Mouse (Mus musculus) left cerebral cortex, postnatal 36 days (tissue): ENCODE measurements at regions not wholly inside any gene's neighbourhood (a gene's known extent, or its start where the extent isn't known, plus 50 kb on each side); places are given as distances from the start of the nearest gene placed in this dataset.

Experiments
- DNase-seq, 2 experiments: peaks; one replicate each; pipeline ENCODE4 v3.0.0; 2021 to 2022; ENCODE audit warnings: low spot score in 2 of 2, mixed read lengths in 1 of 2
- intact Hi-C: fragments of 180-260 bp; cut with DNase I; formaldehyde crosslinking; loops from one replicate; pipeline ENCODE4 v1.15.1; 2025

- intact Hi-C loops: loop anchor here (10.0 kb wide), 3 partner anchors 175 to 335 kb away; partner anchors contain the start of genes Rasl11b and Usp46
These were observed 208.1 kb downstream of the Spata18 start for GRCm38 (mm10) chr5:73859320-73859719.

GRCm38 (mm10) chr5:73864138-73864761 lies 204.0 kb downstream of the Usp46 start:
- DNase-seq: no peak
- intact Hi-C loops: no loop called here

More at GRCm38 (mm10) chr5:73859320-73859719, 208.1 kb downstream of the Spata18 start:
- DNase-seq: no peak

GRCm38 (mm10) chr5:73872641-73873421 lies 195.4 kb downstream of the Usp46 start:
- intact Hi-C loops: no loop called here
- no peak for DNase-seq

GRCm38 (mm10) chr5:73874770-73875169 lies 193.5 kb downstream of the Usp46 start:
- no peak for DNase-seq
- intact Hi-C loops: no loop called here

GRCm38 (mm10) chr5:73875847-73876246 lies 192.4 kb downstream of the Usp46 start:
- no peak for DNase-seq
- intact Hi-C loops: no loop called here

GRCm38 (mm10) chr5:73880936-73881335 lies 187.3 kb downstream of the Usp46 start:
- intact Hi-C loops: no loop called here
- DNase-seq: no peak

GRCm38 (mm10) chr5:73881941-73882340 lies 186.3 kb downstream of the Usp46 start:
- DNase-seq: no peak
- intact Hi-C loops: no loop called here

- intact Hi-C loops: no loop called here
- DNase-seq: no peak
These were observed 183.2 kb downstream of the Usp46 start for GRCm38 (mm10) chr5:73884998-73885397.

GRCm38 (mm10) chr5:73885691-73886090 lies 182.5 kb downstream of the Usp46 start:
- intact Hi-C loops: no loop called here
- no peak for DNase-seq

- intact Hi-C loops: no loop called here
- DNase-seq: no peak
These were observed 180.8 kb downstream of the Usp46 start for GRCm38 (mm10) chr5:73887306-73887958.

- DNase-seq: no peak
- intact Hi-C loops: no loop called here
These were observed 179.8 kb downstream of the Usp46 start for GRCm38 (mm10) chr5:73888391-73888790.

- intact Hi-C loops: no loop called here
- no peak for DNase-seq
These were observed 178.9 kb downstream of the Usp46 start for GRCm38 (mm10) chr5:73889342-73889741.

- DNase-seq: no peak
- intact Hi-C loops: loop anchor here (5.0 kb wide), 1 partner anchor 41 kb away; no protein-coding TSS in a partner anchor
These were observed 177.3 kb downstream of the Usp46 start for GRCm38 (mm10) chr5:73890942-73891341.

- intact Hi-C loops: loop anchor here (5.0 kb wide), 1 partner anchor 41 kb away; no protein-coding TSS in a partner anchor
These were observed 176.6 kb downstream of the Usp46 start for GRCm38 (mm10) chr5:73891606-73892005.

GRCm38 (mm10) chr5:73892440-73893225 lies 175.6 kb downstream of the Usp46 start:
- no peak for DNase-seq
- intact Hi-C loops: loop anchor here (5.0 kb wide), 1 partner anchor 40 kb away; no protein-coding TSS in a partner anchor

More at GRCm38 (mm10) chr5:73891606-73892005, 176.6 kb downstream of the Usp46 start:
- DNase-seq: no peak

GRCm38 (mm10) chr5:73895186-73895585 lies 173.0 kb downstream of the Usp46 start:
- no peak for DNase-seq
- intact Hi-C loops: no loop called here

GRCm38 (mm10) chr5:73896785-73897184 lies 171.4 kb downstream of the Usp46 start:
- no peak for DNase-seq
- intact Hi-C loops: no loop called here

- intact Hi-C loops: loop anchor here (2.0 kb wide), 1 partner anchor 29 kb away; no protein-coding TSS in a partner anchor
These were observed 166.6 kb downstream of the Usp46 start for GRCm38 (mm10) chr5:73901651-73902050.

GRCm38 (mm10) chr5:73902470-73903218 lies 165.6 kb downstream of the Usp46 start:
- intact Hi-C loops: loop anchor here (2.0 kb wide), 1 partner anchor 28 kb away; no protein-coding TSS in a partner anchor
- no peak for DNase-seq

More at GRCm38 (mm10) chr5:73901651-73902050, 166.6 kb downstream of the Usp46 start:
- no peak for DNase-seq
